15 mouse cellular contexts compared by ENCODE assay signal in the genomic region with DNA sequence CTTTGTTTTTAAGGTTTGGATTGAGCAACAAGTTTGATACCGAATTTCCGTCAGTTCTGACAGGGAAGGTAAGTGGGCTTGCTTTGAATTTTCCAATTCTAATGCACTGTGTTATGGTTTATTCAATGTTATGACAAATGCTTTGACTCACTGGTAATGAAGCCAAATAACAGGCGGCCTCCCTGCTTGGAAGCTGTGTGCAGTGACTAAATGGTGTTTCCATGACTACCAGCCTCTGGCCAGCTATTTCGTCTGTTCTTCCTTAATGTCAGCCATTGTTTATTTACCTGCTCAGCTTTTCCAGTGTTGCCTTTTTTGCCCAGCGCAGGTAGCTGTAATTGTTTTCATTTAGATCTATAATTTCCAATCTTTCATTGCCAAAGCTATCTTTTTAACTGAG. TPM values are rescaled to one million over a fixed set of nuclear protein-coding genes. Genes with fewer than 3 reads are reported as not detected.
DNase-seq lines count a peak whose midpoint lies in the region; ATAC-seq and TF ChIP-seq lines count a peak whose summit lies in the region.
"Had no signal": no experiment of that assay in that cellular context is flagged by ENCODE, and none has a peak within 500 bp of the region (broad histone marks: within the 10 kb centered on the region; RNA-seq: fewer than 3 reads in every experiment).

No protein-coding gene starts in this region.

- no peaks in the 10 kb centered on the region for H3K9me3 ChIP-seq in lung, postnatal 0 days (ENCODE audit: low read length)

- H3K27me3 ChIP-seq in lung, postnatal 0 days (replicated peaks; ENCODE audit: insufficient read depth, low read length): no peaks in the 10 kb centered on the region; the same call in 1 of the 2 replicates

- peak; percentile 10 for DNase-seq in gastrocnemius, postnatal 25 days
- no peak for DNase-seq in gastrocnemius, postnatal 14 days
- peak; percentile 7 for DNase-seq in lung, postnatal 0 days (ENCODE audit: low spot score)
- DNase-seq in lung, postnatal 14 days: no peak
- peak; percentile 54 for DNase-seq in Muller cell, postnatal 12 days (ENCODE audit: inconsistent ontology term)
- DNase-seq in embryo, embryonic 10.5 days (ENCODE audit: low spot score): peak; percentile 10
- DNase-seq in testis, postnatal 14 days (ENCODE audit: low spot score): no peak
- DNase-seq in gastrocnemius, postnatal 36 days: no peak
- DNase-seq: cerebellum, adult 8-10 months; gastrocnemius, adult 2 months; lung, adult 18-20 months had no signal

- ATAC-seq in lung, postnatal 0 days: no peak

- intact Hi-C loops in gastrocnemius, postnatal 14 days (cut with DNase I; ENCODE audit: low total_unique reads): no loop called here
- intact Hi-C loops in gastrocnemius, postnatal 36 days (cut with DNase I): no loop called here

- no peak for TF ChIP-seq CTCF in lung, postnatal 0 days (IDR thresholded peaks at IDR 0.05)

- no peaks in the 10 kb centered on the region for H3K36me3 ChIP-seq in lung, postnatal 0 days (ENCODE audit: insufficient read depth, low read length)

- H3K4me1 ChIP-seq in lung, postnatal 0 days (ENCODE audit: insufficient read depth, low read depth, low read length): no peaks in the 10 kb centered on the region

- no peak overlapping the region for H3K27ac ChIP-seq in lung, postnatal 0 days (ENCODE audit: low read length)
- H3K27ac ChIP-seq: gastrocnemius, adult 2 months had no signal

- no peak overlapping the region for H3K9ac ChIP-seq in lung, postnatal 0 days (replicated peaks; ENCODE audit: low read depth)

- no peak overlapping the region for H3K4me3 ChIP-seq in lung, postnatal 0 days (ENCODE audit: low read depth, low read length)
- H3K4me3 ChIP-seq: gastrocnemius, adult 2 months had no signal

- H3K4me2 ChIP-seq in lung, postnatal 0 days (replicated peaks; ENCODE audit: low read depth, low read length): no peak overlapping the region

- TF ChIP-seq EP300 in lung, postnatal 0 days (IDR thresholded peaks at IDR 0.05): no peak

- WGBS in lung, postnatal 0 days: 52% methylated on average over 5 of the region's 5 CpGs

RNA-seq across cellular contexts. Expression of gene Chic1, which starts 9.9 kb away (rescaled TPM):
- total RNA-seq in gastrocnemius, postnatal 25 days (2021): under 1 TPM; 0.21 to 0.46 TPM
- total RNA-seq in gastrocnemius, postnatal 14 days (2021): under 1 TPM; 0.55 to 0.62 TPM
- polyA plus RNA-seq in lung, postnatal 0 days (2015; fragmentation: Nextera tagmentation; extraction: Ambion mirVana): 0.66 and 1.0 TPM in 2 replicates
- under 1 TPM; 0.20 to 0.23 TPM for total RNA-seq in gastrocnemius, postnatal 36 days (2021)

RNA-seq across cellular contexts. Expression of gene Cdx4, which starts 45.0 kb away (rescaled TPM):
- not detected for total RNA-seq in gastrocnemius, postnatal 25 days (2021)
- not detected for total RNA-seq in gastrocnemius, postnatal 14 days (2021)
- not detected in 2 replicates for polyA plus RNA-seq in lung, postnatal 0 days (2015; fragmentation: Nextera tagmentation; extraction: Ambion mirVana)
- not detected for total RNA-seq in gastrocnemius, postnatal 36 days (2021)
- total RNA-seq: gastrocnemius, adult 2 months; left cerebral cortex, postnatal 36 days had no signal
- polyA plus RNA-seq: embryonic facial prominence, embryonic 14.5 days; heart, postnatal 0 days; kidney, embryonic 14.5 days had no signal

RNA-seq across cellular contexts. Expression of gene Tsx, which starts 48.1 kb away (rescaled TPM):
- not detected for total RNA-seq in gastrocnemius, postnatal 25 days (2021)
- not detected for total RNA-seq in gastrocnemius, postnatal 14 days (2021)
- 0.35 and 0.39 TPM in 2 replicates for polyA plus RNA-seq in lung, postnatal 0 days (2015; fragmentation: Nextera tagmentation; extraction: Ambion mirVana)
- total RNA-seq in gastrocnemius, postnatal 36 days (2021): not detected
- total RNA-seq: gastrocnemius, adult 2 months had no signal
- polyA plus RNA-seq: heart, postnatal 0 days; kidney, embryonic 14.5 days had no signal

RNA-seq across cellular contexts. Expression of gene Gm26992, which starts 55.6 kb away (rescaled TPM):
- total RNA-seq in gastrocnemius, postnatal 25 days (2021): not detected
- total RNA-seq in gastrocnemius, postnatal 14 days (2021): not detected
- not detected in 2 replicates for polyA plus RNA-seq in lung, postnatal 0 days (2015; fragmentation: Nextera tagmentation; extraction: Ambion mirVana)
- not detected for total RNA-seq in gastrocnemius, postnatal 36 days (2021)
- total RNA-seq: gastrocnemius, adult 2 months had no signal
- polyA plus RNA-seq: embryonic facial prominence, embryonic 14.5 days; heart, postnatal 0 days; kidney, embryonic 14.5 days had no signal

Comparison
In these comparisons a context has a peak if more than half of its experiments do, and no peak if none do; other contexts are left out.
1. DNase-seq: peak in gastrocnemius, postnatal 25 days (single experiment), lung, postnatal 0 days (single experiment), Muller cell, postnatal 12 days (single experiment) and embryo, embryonic 10.5 days (single experiment); none in gastrocnemius, postnatal 14 days (single experiment), lung, postnatal 14 days (single experiment), testis, postnatal 14 days (single experiment) and gastrocnemius, postnatal 36 days (0 of 2).